In genomic region chr8:109778993-109779421, GRCm38 (mm10) we compare ENCODE assay signal across 8 mouse cellular contexts. TPM values are rescaled to one million over a fixed set of nuclear protein-coding genes. Genes with fewer than 3 reads are reported as not detected.
A peak's percentile ranks its signal among the peaks of the same experiment; 100 is the strongest.
DNase-seq lines count a peak whose midpoint lies in the region; ATAC-seq and TF ChIP-seq lines count a peak whose summit lies in the region.

No protein-coding gene starts in this region.

- H3K9ac ChIP-seq in heart, embryonic 13.5 days = peak overlapping the region; percentile 95
- peak overlapping the region; percentile 94 for H3K9ac ChIP-seq in ES-Bruce4 (ENCODE audit: low read depth, poor library complexity, severe bottlenecking)
- peak overlapping the region; percentile 98 for H3K9ac ChIP-seq in heart, embryonic 15.5 days
- H3K9ac ChIP-seq in limb, embryonic 11.5 days (ENCODE audit: low read length) = peak overlapping the region; percentile 93
- peak overlapping the region; percentile 94 for H3K9ac ChIP-seq in midbrain, embryonic 13.5 days (replicated peaks)

- peaks cover 32% of the 10 kb centered on the region for H3K4me1 ChIP-seq in heart, embryonic 13.5 days
- H3K4me1 ChIP-seq in ES-Bruce4 (ENCODE audit: control insufficient read depth, insufficient read depth, low read length) = no peaks in the 10 kb centered on the region
- H3K4me1 ChIP-seq in heart, embryonic 15.5 days (replicated peaks) = peaks cover 17% of the 10 kb centered on the region
- H3K4me1 ChIP-seq in limb, embryonic 11.5 days (ENCODE audit: control insufficient read depth, insufficient read depth, low read length) = peaks cover 7% of the 10 kb centered on the region; the same call in 1 of the 2 replicates
- H3K4me1 ChIP-seq in midbrain, embryonic 13.5 days (replicated peaks) = peaks cover 22% of the 10 kb centered on the region

- TF ChIP-seq CTCF in ES-Bruce4 (IDR thresholded peaks at IDR 0.05; ENCODE audit: low read depth, low read length) = no peak

- no peaks in the 10 kb centered on the region for H3K36me3 ChIP-seq in heart, embryonic 13.5 days
- no peaks in the 10 kb centered on the region for H3K36me3 ChIP-seq in ES-Bruce4 (ENCODE audit: control insufficient read depth, insufficient read depth, low read length, poor library complexity, severe bottlenecking)
- no peaks in the 10 kb centered on the region for H3K36me3 ChIP-seq in heart, embryonic 15.5 days
- no peaks in the 10 kb centered on the region for H3K36me3 ChIP-seq in limb, embryonic 11.5 days (ENCODE audit: control insufficient read depth, insufficient read depth, low read length)
- H3K36me3 ChIP-seq in midbrain, embryonic 13.5 days = no peaks in the 10 kb centered on the region

- peak overlapping the region; percentile 97 for H3K27ac ChIP-seq in heart, embryonic 13.5 days (replicated peaks)
- no peak overlapping the region for H3K27ac ChIP-seq in ES-Bruce4 (ENCODE audit: insufficient read depth, low read length)
- H3K27ac ChIP-seq in heart, embryonic 15.5 days = peak overlapping the region; percentile 98
- H3K27ac ChIP-seq in limb, embryonic 11.5 days (replicated peaks; ENCODE audit: low read depth, low read length) = peak overlapping the region; percentile 95
- H3K27ac ChIP-seq in midbrain, embryonic 13.5 days = peak overlapping the region; percentile 97

- DNase-seq in heart, adult 8-10 months (ENCODE audit: low spot score) = no peak
- DNase-seq in c-Kit-positive CD71-negative TER-119-negative erythroid progenitor cells, embryonic 14.5 days (ENCODE audit: low read depth) = peak; percentile 23
- DNase-seq in limb, embryonic 11.5 days (ENCODE audit: low spot score) = no peak
- DNase-seq in testis, postnatal 10 days (ENCODE audit: low spot score) = peak; percentile 62

- TF ChIP-seq EP300 in ES-Bruce4 (IDR thresholded peaks at IDR 0.05; ENCODE audit: insufficient read depth, low read depth, low read length) = no peak

- peak overlapping the region; percentile 89 for H3K4me2 ChIP-seq in heart, embryonic 13.5 days
- peak overlapping the region; percentile 88 for H3K4me2 ChIP-seq in heart, embryonic 15.5 days
- H3K4me2 ChIP-seq in limb, embryonic 11.5 days (ENCODE audit: low read depth, severe bottlenecking) = peak overlapping the region; percentile 77
- H3K4me2 ChIP-seq in midbrain, embryonic 13.5 days (replicated peaks) = peak overlapping the region; percentile 96

- H3K9me3 ChIP-seq in heart, embryonic 13.5 days = no peaks in the 10 kb centered on the region
- H3K9me3 ChIP-seq in ES-Bruce4 (replicated peaks; ENCODE audit: control insufficient read depth, insufficient read depth, low read length, poor library complexity, severe bottlenecking) = no peaks in the 10 kb centered on the region
- no peaks in the 10 kb centered on the region for H3K9me3 ChIP-seq in heart, embryonic 15.5 days (replicated peaks)
- no peaks in the 10 kb centered on the region for H3K9me3 ChIP-seq in limb, embryonic 11.5 days (ENCODE audit: control insufficient read depth, low read length)
- H3K9me3 ChIP-seq in midbrain, embryonic 13.5 days = no peaks in the 10 kb centered on the region

- ATAC-seq in heart, embryonic 13.5 days (ENCODE audit: extremely low read depth, insufficient number of reproducible peaks, low FRiP score, low TSS enrichment) = peak; percentile 25; the same call in 1 of the 2 replicates
- ATAC-seq in heart, embryonic 15.5 days (replicated peaks; ENCODE audit: insufficient number of reproducible peaks, insufficient read depth, low FRiP score, low read depth) = peak; percentile 54
- ATAC-seq in limb, embryonic 11.5 days (ENCODE audit: insufficient number of reproducible peaks, low FRiP score, low TSS enrichment, low read depth) = no peak
- ATAC-seq in midbrain, embryonic 13.5 days = peak; percentile 79

- peak overlapping the region; percentile 95 for H3K4me3 ChIP-seq in heart, embryonic 13.5 days
- peak overlapping the region; percentile 87 for H3K4me3 ChIP-seq in ES-Bruce4 (ENCODE audit: low read depth, low read length)
- peak overlapping the region; percentile 99 for H3K4me3 ChIP-seq in heart, embryonic 15.5 days
- peak overlapping the region; percentile 91 for H3K4me3 ChIP-seq in limb, embryonic 11.5 days (ENCODE audit: low read depth, low read length)
- peak overlapping the region; percentile 76 for H3K4me3 ChIP-seq in midbrain, embryonic 13.5 days (replicated peaks)

- no peak for TF ChIP-seq POLR2A in ES-Bruce4 (IDR thresholded peaks at IDR 0.05; ENCODE audit: insufficient read depth, low read length)

- peaks cover 28% of the 10 kb centered on the region for H3K27me3 ChIP-seq in heart, embryonic 13.5 days (replicated peaks)
- H3K27me3 ChIP-seq in ES-Bruce4 (ENCODE audit: control insufficient read depth, insufficient read depth, low read length, poor library complexity, severe bottlenecking) = no peaks in the 10 kb centered on the region
- peaks cover 9% of the 10 kb centered on the region; the same call in 1 of the 2 replicates for H3K27me3 ChIP-seq in heart, embryonic 15.5 days
- H3K27me3 ChIP-seq in limb, embryonic 11.5 days (ENCODE audit: control insufficient read depth, insufficient read depth, low read length) = no peaks in the 10 kb centered on the region
- peaks cover 14% of the 10 kb centered on the region for H3K27me3 ChIP-seq in midbrain, embryonic 13.5 days

- under 1% methylated on average over 32 of the region's 32 CpGs for WGBS in heart, embryonic 13.5 days
- WGBS in heart, embryonic 15.5 days = under 1% methylated on average over 32 of the region's 32 CpGs
- under 1% methylated on average over 32 of the region's 32 CpGs for WGBS in limb, embryonic 11.5 days
- WGBS in midbrain, embryonic 13.5 days = under 1% methylated on average over 32 of the region's 32 CpGs

RNA-seq across cellular contexts. Expression of gene Ap1g1, which starts 0.7 kb away (rescaled TPM):
- 26.5 and 26.6 TPM in 2 replicates for polyA plus RNA-seq in heart, embryonic 13.5 days (2015; fragmentation: Nextera tagmentation; extraction: Ambion mirVana)
- 10 to 100 TPM; 30.2 to 37.5 (median 35.7) TPM for total RNA-seq in heart, adult 8-10 months (2022)
- 108 and 115 TPM in 2 replicates for polyA plus RNA-seq in ES-Bruce4 (2011; ENCODE audit: insufficient read depth, insufficient read length, low read depth, missing spikeins)
- polyA plus RNA-seq in heart, embryonic 15.5 days (2015; fragmentation: Nextera tagmentation; extraction: Ambion mirVana) = 24.7 and 31.3 TPM in 2 replicates
- 34.9 and 47.2 TPM in 2 replicates for polyA plus RNA-seq in limb, embryonic 11.5 days (2014; fragmentation: Nextera tagmentation; extraction: Ambion mirVana)
- polyA plus RNA-seq in midbrain, embryonic 13.5 days (2015; fragmentation: Nextera tagmentation; extraction: Ambion mirVana) = 53.7 and 55.0 TPM in 2 replicates

RNA-seq across cellular contexts. Expression of gene Atxn1l, which starts 41.5 kb away (rescaled TPM):
- 4.3 and 4.4 TPM in 2 replicates for polyA plus RNA-seq in heart, embryonic 13.5 days (2015; fragmentation: Nextera tagmentation; extraction: Ambion mirVana)
- total RNA-seq in heart, adult 8-10 months (2022) = 10 to 100 TPM; 17.9 to 21.0 (median 20.1) TPM
- polyA plus RNA-seq in ES-Bruce4 (2011; ENCODE audit: insufficient read depth, insufficient read length, low read depth, missing spikeins) = 25.4 and 34.6 TPM in 2 replicates
- polyA plus RNA-seq in heart, embryonic 15.5 days (2015; fragmentation: Nextera tagmentation; extraction: Ambion mirVana) = 4.4 and 5.0 TPM in 2 replicates
- polyA plus RNA-seq in limb, embryonic 11.5 days (2014; fragmentation: Nextera tagmentation; extraction: Ambion mirVana) = 6.4 and 7.8 TPM in 2 replicates
- polyA plus RNA-seq in midbrain, embryonic 13.5 days (2015; fragmentation: Nextera tagmentation; extraction: Ambion mirVana) = 3.7 and 4.4 TPM in 2 replicates

Comparison
In these comparisons a context has a peak if more than half of its experiments do, and no peak if none do; other contexts are left out.
1. DNase-seq: peak in c-Kit-positive CD71-negative TER-119-negative erythroid progenitor cells, embryonic 14.5 days (single experiment) and testis, postnatal 10 days (single experiment); none in heart, adult 8-10 months (single experiment) and limb, embryonic 11.5 days (single experiment).
2. Peak in every context shown above with its lines, with median percentiles within 50 percentile points of each other: H3K4me2 ChIP-seq, H3K4me3 ChIP-seq and H3K9ac ChIP-seq.